Mouse (Mus musculus): ENCODE data around the gene N4bp2. TPM values are rescaled to one million over a fixed set of nuclear protein-coding genes. Genes with fewer than 3 reads are reported as not detected.
"Not testable (repeated sequence)": the region's sequence is repeated elsewhere in the genome, so short reads cannot be mapped to it uniquely, and the experiment has no call there.

N4bp2 gene
- 6.0 and 23.2 TPM in 2 replicates for total RNA-seq (2015; ENCODE audit: low replicate concordance)
- 14.5 and 18.7 TPM in 2 replicates for total RNA-seq (2017; ENCODE audit: low replicate concordance)

DNA sequence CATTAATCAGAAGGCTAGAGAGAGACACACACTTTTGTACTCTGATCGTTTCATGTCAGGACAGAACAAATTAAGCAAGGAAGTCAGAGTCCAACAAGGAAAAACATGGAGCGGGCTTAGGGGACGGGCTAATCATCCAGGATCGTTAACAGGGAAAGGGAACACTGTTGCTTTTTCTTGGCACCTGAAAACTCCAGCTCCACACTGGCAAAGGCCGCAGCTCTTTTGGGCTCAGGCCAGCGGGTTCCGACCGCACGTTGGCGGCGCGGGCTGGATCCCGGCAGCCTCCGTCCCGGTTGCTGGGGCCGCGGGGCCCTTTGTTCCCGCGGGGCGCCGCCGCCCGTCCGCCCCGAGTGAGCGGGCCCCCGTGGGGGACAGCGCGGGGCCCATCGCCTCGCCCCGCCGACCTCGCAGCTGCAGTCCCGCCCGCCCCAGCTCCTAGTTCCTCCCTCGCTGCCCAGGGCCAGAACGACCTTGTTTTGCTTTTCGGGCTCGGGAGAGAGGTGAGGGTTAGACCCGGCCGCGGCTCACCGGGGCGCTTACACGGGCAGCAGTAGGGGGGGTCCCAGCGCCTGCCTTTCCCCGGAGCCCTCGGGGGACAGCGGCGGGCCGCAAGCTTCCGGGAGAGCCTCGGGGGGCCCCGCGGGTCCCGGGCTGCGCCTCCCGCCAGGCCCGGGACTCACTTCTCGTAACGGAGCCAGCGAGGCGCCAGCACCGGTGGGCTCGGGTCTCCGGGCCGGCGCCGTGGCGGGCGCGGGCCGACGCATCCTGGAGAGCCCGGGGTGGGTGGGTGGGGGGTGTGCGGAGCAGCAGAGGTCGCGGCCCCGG, at the start of gene N4bp2:
Gene N4bp2, plus strand, starts transcription at position 434 of the 828 bp plus-strand sequence.
- ATAC-seq (replicated peaks; ENCODE audit: low FRiP score, poor library complexity, severe bottlenecking): peak; percentile 38

DNA sequence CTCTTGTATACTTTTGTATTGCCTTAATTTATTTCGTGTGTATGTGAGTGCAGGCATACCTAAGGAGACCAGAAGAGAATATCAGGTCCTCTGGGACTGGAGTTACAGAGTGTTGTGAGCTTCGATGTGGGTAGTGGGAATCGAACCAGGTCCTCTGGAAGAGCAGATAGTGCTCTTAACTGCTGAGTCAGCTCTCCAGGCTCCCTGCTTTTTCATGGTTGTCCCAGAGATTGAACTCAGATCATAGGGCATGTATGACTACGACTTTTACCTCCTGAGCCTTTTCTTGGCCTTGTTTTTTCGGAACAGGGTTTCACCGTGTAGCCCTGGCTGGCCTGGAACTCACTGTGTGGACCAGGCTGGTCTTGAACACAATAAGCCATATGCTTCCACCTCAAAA, 48.2 kb upstream of the N4bp2 start:
- ATAC-seq (replicated peaks; ENCODE audit: low FRiP score, poor library complexity, severe bottlenecking): no peak

DNA sequence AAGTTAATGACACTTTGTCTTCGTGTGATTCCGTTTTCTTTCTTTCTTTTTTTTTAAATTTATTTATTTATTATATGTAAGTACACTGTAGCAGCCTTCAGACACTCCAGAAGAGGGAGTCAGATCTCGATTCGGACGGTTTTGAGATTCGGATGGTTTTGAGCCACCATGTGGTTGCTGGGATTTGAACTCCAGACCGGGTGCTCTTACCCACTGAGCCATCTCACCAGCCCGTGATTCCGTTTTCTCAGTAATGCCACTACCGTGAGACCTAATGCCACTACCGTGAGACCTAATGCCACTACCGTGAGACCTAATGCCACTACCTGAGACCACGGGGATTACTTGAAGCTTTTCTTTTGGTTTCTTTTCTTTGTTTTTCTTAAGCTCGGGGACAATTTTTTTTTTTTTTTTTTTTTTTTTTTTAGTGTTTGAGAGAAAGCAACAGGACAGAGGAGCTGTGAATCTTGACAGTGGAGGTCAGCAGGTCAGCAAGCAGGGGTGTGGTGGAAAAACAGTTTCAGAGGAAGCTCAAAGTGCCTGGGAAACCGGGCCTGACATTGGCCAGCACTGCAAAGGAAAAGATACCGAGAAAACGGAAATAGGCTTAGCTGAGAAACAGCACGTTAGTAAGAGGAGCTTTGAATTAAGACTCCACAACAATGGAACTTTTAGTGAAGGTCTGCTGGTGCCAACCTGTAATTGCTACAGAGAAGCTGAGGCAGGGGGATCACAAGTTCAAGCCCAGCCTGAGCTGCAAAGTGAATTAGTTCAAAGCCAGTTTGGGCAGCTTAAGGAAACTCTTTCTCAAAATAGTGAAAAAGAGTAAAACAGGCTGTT, 46.0 kb upstream of the N4bp2 start:
- no peak for ATAC-seq (replicated peaks; ENCODE audit: low FRiP score, poor library complexity, severe bottlenecking)

DNA sequence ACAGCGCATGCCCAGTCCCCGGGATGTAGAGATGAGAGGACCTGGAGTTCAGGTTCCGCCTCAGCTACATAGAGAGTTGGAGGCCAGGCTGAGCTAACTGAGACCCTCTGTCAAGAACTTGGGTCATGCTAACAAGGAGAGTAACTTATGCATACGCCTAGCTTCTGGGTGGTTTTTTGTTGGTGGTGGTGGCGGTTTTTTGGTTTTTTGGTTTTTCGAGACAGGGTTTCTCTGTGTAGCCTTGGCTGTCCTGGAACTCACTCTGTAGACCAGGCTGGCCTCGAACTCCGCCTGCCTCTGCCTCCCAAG, 45.5 kb upstream of the N4bp2 start:
- not testable (repeated sequence) for ATAC-seq (replicated peaks; ENCODE audit: low FRiP score, poor library complexity, severe bottlenecking)

DNA sequence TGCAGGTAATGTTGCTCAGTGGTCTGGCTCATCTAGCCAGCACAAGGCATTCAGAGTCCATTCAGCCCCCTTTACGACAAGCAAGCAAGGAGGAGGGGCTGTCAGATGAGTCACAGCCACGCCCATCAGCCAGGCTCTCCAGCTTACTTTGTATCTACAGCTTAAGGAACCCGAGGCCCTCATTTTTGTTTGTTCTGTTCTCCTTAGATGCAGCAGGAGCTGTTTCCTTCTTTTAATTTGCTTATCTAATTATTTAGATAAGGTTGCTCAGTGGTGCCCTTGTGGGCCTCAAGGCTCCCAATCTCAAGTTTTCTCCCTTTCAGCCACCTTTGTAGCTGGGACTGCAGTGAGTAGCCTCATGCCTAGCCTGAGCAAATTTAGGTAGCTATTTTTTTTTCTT, 45.0 kb upstream of the N4bp2 start:
- peak; percentile 74; the same call in 1 of the 2 replicates for ATAC-seq (replicated peaks; ENCODE audit: low FRiP score, poor library complexity, severe bottlenecking)

DNA sequence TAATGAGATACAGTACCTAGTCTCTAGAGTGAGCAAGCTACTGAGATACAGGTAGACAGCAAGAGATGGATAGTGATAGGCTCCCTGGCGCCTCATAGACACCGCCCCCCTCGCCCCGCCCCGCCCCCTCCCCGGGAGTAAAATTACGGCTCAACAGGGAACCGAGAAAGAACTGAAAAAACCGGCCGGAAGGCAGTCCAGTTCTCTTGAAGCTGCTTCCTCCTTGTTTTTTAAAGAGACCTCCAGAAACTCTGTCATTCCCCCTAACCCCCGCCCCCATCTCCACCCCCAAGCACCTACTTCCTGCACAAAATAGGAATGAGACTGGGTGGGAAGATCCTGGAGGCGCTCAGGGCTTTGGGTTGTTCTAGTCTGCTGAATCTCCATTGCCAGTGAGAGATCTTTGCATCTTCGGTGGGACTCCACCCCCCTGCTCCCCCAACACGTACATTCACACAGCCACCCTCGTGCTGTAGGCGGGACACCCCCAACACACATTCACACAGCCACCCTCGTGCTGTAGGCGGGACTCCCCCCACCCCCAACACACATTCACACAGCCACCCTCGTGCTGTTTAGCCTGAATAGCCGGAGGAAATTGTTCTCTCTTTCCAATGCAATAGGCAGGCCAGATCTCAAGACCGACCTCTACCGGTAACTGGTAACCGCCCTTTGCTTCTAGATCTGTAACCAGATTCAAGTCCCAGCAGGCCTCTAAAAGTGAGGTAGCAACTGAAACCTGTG, 38.8 kb upstream of the N4bp2 start:
- ATAC-seq (replicated peaks; ENCODE audit: low FRiP score, poor library complexity, severe bottlenecking): peak; percentile 73

DNA sequence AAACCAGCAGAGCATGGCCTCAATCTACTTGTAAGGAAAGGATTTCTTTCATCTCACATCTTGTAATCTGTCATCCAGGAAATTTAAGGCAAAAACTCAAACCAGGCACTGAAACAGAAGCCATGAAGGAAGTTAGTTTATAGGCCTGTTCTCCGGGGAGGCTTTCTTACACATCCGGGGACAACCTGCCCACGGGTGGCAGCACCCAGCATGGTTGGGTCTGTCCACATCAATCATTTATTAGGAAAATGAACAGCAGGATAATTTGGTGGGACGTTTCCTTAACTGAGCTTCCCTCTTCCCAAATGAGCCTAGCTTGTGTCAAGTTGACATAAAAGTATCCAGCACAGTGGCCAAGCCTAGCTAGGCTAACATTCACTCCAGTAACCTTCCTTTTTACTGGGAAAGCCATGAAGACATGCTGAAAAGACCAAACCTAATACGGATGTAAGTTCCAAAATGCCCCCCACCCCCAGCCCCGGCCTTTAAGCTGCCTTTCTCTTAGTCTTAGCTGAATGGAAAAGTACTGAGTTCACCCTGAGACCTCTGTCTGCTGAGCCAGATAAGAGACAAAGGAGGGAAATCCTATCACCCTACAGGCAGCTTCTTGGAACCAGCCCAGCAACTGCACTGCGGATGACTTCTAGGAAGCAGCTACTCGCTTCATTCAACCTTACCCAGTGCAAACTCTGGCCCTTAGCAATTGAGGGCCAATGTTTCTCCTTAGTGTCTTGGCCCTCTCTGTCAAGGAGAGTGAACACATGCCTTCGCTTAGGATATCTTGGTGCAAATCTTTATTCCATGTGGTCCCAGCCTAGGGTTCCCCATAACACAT, 31.9 kb upstream of the N4bp2 start:
- ATAC-seq (replicated peaks; ENCODE audit: low FRiP score, poor library complexity, severe bottlenecking): peak; percentile 93

DNA sequence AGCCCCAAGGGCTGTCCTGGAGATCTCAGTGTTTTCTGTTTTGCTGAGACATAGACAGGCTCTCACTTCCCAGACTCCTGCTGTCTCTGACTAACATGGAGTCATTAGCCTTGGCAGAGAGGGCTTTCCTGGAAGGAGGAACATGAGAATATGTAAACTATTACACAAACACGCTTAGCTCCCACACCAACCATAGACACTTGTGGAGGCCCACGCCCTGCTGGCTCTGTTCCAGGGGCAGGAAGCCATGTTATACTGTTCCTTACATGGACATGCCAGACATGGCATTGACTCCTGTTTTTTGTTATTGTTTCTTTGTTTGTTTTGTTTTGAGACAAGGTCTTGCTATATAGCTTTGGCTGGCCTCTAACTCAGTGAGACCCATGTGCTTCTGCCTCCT, 27.7 kb upstream of the N4bp2 start:
- no peak for ATAC-seq (replicated peaks; ENCODE audit: low FRiP score, poor library complexity, severe bottlenecking)

DNA sequence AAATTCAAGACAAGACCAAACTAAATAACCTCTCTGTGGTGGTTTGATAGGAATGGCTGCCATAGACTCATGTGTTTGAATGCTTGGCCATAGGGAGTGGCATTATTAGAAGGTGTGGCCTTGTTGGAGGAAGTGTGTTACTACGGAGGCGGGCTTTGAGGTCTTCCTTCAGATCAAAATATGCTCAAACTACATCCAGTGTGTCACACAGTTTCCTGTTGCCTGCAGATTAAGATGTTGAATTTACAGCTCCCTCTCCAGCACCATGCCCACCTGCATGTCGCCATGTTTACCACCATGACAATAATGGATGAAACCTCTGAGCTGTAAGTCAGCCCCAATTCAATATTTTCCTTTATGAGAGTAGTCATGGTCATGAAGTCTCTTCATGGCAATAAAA, 24.0 kb upstream of the N4bp2 start:
- no peak for ATAC-seq (replicated peaks; ENCODE audit: low FRiP score, poor library complexity, severe bottlenecking)

DNA sequence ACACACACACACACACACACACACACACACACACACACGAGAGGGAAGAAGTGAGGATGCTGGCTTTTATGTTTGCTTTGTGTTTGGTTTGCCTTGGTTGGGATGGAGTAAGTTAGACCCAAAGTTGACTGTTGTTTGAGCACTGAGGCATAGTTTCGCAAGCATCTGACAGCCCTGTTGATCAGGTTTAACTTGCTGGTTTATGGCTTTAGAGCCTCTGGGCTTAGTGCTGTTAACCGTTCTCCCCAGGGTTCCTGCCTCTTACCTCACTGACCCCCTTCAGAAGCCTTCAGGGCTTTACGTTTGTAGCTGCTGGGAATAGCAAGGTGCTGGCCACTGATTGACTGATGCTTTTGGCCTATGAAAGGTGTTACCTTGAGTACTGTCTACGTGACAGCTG, 16.4 kb upstream of the N4bp2 start:
- no peak for ATAC-seq (replicated peaks; ENCODE audit: low FRiP score, poor library complexity, severe bottlenecking)

DNA sequence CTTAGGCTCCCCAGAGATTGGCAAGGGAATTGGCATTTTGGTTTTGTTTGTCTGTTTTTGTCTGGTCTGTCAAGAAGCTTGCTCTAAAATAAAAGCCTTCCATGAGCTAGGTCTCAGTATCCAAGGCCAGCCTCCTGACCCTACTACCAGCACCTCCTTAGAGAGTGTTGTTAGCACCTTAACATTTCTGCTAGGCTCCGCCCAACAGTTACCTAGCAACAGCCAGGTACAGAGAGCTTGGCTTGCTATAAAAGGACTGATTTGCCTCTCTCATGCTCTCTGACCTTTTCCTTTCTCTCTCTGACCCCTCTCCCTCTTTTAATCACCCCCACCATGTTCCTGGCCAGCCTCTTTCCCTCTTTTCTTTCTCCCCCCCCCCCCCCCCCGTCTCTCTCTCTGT, 14.9 kb upstream of the N4bp2 start:
- ATAC-seq (replicated peaks; ENCODE audit: low FRiP score, poor library complexity, severe bottlenecking): no peak

DNA sequence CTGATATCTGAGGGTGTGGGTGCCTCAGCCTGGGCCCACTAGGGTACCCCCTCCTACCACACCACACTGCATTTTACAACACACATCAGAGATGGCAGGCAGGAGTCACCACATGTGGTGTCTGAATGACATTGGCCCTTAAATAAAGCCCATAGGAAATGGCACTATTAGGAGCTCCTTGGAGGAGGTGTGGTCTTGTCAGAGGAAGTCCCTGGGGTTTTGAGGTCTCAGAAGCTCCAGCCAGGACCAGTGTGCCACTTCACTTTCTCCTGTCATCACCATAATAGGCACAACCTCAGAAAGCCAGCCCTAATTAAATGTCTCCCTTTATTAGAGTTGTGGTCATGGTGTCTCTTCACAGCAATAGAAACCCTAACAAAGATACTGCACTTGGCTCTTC, 14.4 kb upstream of the N4bp2 start:
- ATAC-seq (replicated peaks; ENCODE audit: low FRiP score, poor library complexity, severe bottlenecking): no peak

DNA sequence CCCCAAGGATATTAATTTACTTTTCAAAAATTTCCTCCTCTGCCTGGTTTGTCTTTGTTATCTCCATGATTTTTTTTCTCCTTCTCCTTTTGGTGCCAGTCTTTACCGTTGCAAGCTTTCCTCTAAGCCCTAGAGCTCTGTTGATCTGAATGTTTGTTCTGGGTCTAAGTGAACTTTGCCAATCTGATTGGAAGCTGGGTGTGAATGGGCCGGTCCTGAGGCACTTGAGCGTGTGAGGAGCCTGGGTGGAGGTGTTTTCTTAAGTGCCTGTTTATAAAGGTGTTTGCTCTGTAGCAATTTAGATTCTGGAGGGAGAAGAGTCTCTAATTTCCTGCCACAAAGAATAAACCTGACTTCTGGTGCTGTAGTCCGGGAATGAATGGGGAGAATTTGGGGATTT, 11.3 kb upstream of the N4bp2 start:
- ATAC-seq (replicated peaks; ENCODE audit: low FRiP score, poor library complexity, severe bottlenecking): no peak

DNA sequence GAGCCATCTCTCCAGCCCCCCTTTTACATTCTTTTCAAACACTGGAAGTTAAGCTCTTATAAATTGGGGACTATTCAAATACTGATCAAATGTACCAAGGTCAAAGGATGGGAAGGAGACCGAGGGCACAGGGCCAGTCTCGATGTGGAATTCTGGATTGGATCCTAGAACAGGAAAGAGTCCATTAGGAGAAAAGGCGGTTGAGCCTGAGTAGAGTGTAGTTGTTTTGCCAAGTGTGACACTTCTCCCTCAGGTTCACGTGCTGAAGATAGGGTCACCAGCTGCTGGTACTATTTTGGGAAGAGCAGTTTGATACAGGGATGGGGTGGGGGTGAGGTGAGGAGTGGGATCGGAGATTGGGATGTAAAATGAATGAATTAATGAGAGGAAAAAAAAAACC, 7.5 kb upstream of the N4bp2 start:
- no peak for ATAC-seq (replicated peaks; ENCODE audit: low FRiP score, poor library complexity, severe bottlenecking)

DNA sequence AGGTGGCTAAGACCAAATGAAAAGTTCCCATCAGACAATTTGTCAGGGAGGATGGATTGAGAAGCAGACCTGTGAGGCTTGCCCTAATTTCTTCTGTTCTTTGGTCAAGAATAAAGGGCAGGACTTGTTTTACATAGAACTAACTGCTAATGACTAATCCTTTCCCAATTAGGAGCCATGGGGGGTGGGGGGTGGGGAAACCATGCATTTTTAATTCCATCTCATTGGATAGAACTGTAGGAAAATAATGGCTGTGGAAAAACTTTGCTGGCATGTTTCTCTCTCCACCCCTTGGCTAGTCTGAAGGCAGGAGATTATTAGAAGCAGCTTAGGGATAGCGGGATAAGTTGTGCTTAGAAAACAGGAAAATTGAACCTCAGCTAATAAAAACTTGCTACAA, 6.2 kb upstream of the N4bp2 start:
- no peak for ATAC-seq (replicated peaks; ENCODE audit: low FRiP score, poor library complexity, severe bottlenecking)

DNA sequence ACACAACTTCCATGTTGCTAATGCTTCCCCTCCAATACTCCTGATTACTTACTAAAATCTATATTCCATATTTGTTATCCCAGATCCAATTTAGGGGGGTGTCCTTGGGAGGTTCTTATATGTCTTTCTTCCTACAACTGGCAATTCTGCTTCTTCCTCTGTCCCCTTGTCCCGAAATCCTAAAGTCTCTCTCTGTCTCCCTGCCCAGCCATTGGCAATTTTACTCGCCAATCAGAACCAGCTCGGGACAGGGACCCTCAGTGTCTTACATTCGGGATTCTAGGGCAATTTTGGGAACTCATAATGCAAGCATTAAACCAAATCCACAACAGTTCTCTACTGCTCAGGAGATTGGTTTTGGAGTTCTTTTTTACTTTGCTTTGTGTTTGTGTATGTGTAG, 3.3 kb upstream of the N4bp2 start:
- no peak for ATAC-seq (replicated peaks; ENCODE audit: low FRiP score, poor library complexity, severe bottlenecking)

DNA sequence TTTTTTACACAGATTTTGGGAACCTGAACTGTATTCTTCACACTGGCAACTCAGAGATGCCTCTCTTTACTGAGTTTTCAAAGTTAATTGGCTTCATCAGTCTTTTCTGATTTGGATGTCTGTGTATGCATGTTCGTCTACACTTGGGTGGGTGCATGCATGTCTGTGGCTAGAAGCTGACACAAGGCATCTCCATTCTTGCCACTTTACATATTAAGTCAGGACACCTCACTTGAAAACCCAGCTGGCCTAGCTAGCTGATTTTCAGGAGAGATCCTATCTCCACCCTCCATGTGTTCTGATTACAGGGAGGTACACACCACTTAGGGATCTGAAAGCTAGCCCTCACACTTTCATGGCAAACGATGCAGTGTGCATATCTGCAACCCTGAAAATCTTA, 2.7 kb upstream of the N4bp2 start:
- no peak for ATAC-seq (replicated peaks; ENCODE audit: low FRiP score, poor library complexity, severe bottlenecking)

DNA sequence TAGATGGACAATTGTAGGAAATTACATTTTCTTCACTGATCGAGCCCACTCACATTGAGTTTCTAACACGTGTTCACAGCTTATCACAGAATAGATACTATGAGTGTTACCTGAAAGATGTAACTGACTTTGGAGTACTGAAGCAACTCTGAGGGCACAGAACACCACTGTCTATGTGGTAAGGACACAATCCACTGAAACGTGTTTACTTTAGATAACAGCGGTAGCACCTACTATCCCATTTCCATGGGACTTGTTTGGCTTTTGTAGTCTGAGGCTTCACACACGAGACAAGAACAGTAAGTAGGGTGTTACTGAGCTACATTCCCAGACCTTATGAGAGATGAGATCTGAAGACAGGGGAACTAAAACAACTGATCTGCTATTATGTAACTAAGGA, 2.3 kb upstream of the N4bp2 start:
- ATAC-seq (replicated peaks; ENCODE audit: low FRiP score, poor library complexity, severe bottlenecking): no peak

DNA sequence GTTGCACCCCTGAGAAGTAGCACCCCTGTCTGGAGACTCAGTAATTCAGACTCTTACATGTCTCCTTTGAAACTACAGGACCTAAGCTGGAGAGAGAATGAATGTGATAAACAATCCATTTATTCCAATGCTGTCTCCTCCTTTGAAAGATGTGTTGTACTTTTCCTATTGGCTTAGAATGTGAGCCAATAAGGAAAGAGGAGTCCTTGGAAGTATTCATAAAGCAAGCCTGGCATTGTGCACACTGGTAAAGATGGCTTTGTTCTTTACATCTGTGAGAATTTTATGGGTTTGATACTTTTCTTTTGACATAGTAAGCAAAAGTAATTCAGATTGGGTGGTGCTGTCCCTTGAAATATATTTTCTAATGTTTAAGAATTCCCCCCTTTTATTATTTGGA, 1.4 kb upstream of the N4bp2 start:
- ATAC-seq (replicated peaks; ENCODE audit: low FRiP score, poor library complexity, severe bottlenecking): no peak

DNA sequence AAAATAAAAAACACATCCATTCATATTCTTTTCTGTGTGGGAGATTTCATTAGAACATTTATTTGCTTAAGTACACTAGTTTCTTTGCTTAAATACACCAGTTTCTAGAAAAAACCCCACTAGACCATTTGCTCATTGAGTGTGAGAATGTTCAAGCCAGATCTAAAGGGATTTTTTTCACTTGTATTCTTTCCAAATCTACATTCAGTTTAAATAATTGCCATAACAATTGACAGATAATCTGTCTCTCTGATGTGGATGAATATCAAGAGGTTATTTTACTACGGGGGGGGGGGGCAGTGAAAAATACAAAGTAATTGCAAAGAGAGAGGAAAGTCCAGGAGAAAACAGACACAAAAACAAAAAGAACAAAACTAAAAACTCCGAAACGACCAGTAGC, 635 bp upstream of the N4bp2 start:
- no peak for ATAC-seq (replicated peaks; ENCODE audit: low FRiP score, poor library complexity, severe bottlenecking)

Data from erythroblast, adult 5-6 weeks (primary cell).